ENCODE assay signal across 11 mouse cellular contexts in genomic region chr2:59191466-59191865, GRCm38 (mm10). TPM values are rescaled to one million over a fixed set of nuclear protein-coding genes. Genes with fewer than 3 reads are reported as not detected.
DNase-seq lines count a peak whose midpoint lies in the region; ATAC-seq and TF ChIP-seq lines count a peak whose summit lies in the region.
"Had no signal": no experiment of that assay in that cellular context is flagged by ENCODE, and none has a peak within 500 bp of the region (broad histone marks: within the 10 kb centered on the region; RNA-seq: fewer than 3 reads in every experiment).

No protein-coding gene starts in this region.

- H3K9ac ChIP-seq in liver, embryonic 12.5 days: no peak overlapping the region
- H3K9ac ChIP-seq: heart, embryonic 15.5 days; kidney, embryonic 15.5 days had no signal

- no peak overlapping the region for H3K4me3 ChIP-seq in liver, embryonic 12.5 days
- H3K4me3 ChIP-seq in thymus, adult 2 months (ENCODE audit: control insufficient read depth, insufficient read depth, low read length): no peak overlapping the region
- H3K4me3 ChIP-seq: heart, embryonic 15.5 days; kidney, embryonic 15.5 days had no signal

- no peak overlapping the region for H3K27ac ChIP-seq in liver, embryonic 12.5 days
- no peak overlapping the region for H3K27ac ChIP-seq in thymus, adult 2 months (ENCODE audit: control insufficient read depth, insufficient read depth, low read length)
- H3K27ac ChIP-seq: kidney, embryonic 15.5 days had no signal

- no peak overlapping the region for H3K4me2 ChIP-seq in liver, embryonic 12.5 days
- H3K4me2 ChIP-seq: heart, embryonic 15.5 days; kidney, embryonic 15.5 days had no signal

- no peak for ATAC-seq in cerebellum, adult (ENCODE audit: insufficient number of reproducible peaks, low FRiP score, low TSS enrichment)
- no peak for ATAC-seq in liver, embryonic 12.5 days

- H3K27me3 ChIP-seq in liver, embryonic 12.5 days (replicated peaks): no peaks in the 10 kb centered on the region
- no peaks in the 10 kb centered on the region for H3K27me3 ChIP-seq in thymus, adult 2 months (ENCODE audit: control insufficient read depth, insufficient read depth, low read length)
- H3K27me3 ChIP-seq: heart, embryonic 15.5 days; kidney, embryonic 15.5 days had no signal

- peak; percentile 56 for DNase-seq in cerebellum, adult 11 months
- DNase-seq in kidney, postnatal 4 days: peak; percentile 36 to 45
- DNase-seq in kidney, adult 9 months: no peak
- DNase-seq in cerebellum, postnatal 14 days: peak; percentile 69 to 71
- peak; percentile 57 for DNase-seq in lung, postnatal 25 days (ENCODE audit: low spot score)
- DNase-seq in thymus, adult 2 months: no peak
- DNase-seq: thymus, postnatal 4 days had no signal

- H3K4me1 ChIP-seq in liver, embryonic 12.5 days: no peaks in the 10 kb centered on the region
- 0 out of 2 replicates have a peak, but pooled peaks cover 2% of the 10 kb centered on the region for H3K4me1 ChIP-seq in thymus, adult 2 months (replicated peaks; ENCODE audit: control insufficient read depth, insufficient read depth, low read length)

- H3K36me3 ChIP-seq in liver, embryonic 12.5 days: peaks cover 8% of the 10 kb centered on the region
- no peaks in the 10 kb centered on the region for H3K36me3 ChIP-seq in thymus, adult 2 months (ENCODE audit: control insufficient read depth, insufficient read depth, low read length)

- TF ChIP-seq POLR2A in thymus, adult 2 months (IDR thresholded peaks at IDR 0.05; ENCODE audit: control insufficient read depth, extremely low read depth, insufficient read depth, low read length, poor library complexity): no peak

- WGBS in liver, embryonic 12.5 days (ENCODE audit: insufficient replicate concordance): 76% methylated on average over 8 of the region's 8 CpGs
- 96% methylated on average over 8 of the region's 8 CpGs for WGBS in thymus, adult 2 months

- H3K9me3 ChIP-seq in liver, embryonic 12.5 days (replicated peaks): no peaks in the 10 kb centered on the region
- H3K9me3 ChIP-seq: heart, embryonic 15.5 days; kidney, embryonic 15.5 days had no signal

- no peak for TF ChIP-seq CTCF in thymus, adult 2 months (IDR thresholded peaks at IDR 0.05; ENCODE audit: borderline replicate concordance, control insufficient read depth, extremely low read depth, insufficient read depth, low read length, poor library complexity)

RNA-seq across cellular contexts. Expression of gene Pkp4, which starts 30.8 kb away (rescaled TPM):
- 7.4 and 7.6 TPM in 2 replicates for polyA plus RNA-seq in liver, embryonic 12.5 days (2016; fragmentation: Nextera tagmentation; extraction: Ambion mirVana)
- polyA plus RNA-seq in thymus, adult 2 months (2012; rRNA removed): 40.1 and 40.8 TPM in 2 replicates

RNA-seq across cellular contexts. Expression of gene Ccdc148, which starts 31.0 kb away (rescaled TPM):
- polyA plus RNA-seq in liver, embryonic 12.5 days (2016; fragmentation: Nextera tagmentation; extraction: Ambion mirVana): 0.11 and 0.17 TPM in 2 replicates
- polyA plus RNA-seq in thymus, adult 2 months (2012; rRNA removed): 0.34 and 0.36 TPM in 2 replicates

Comparison
In these comparisons a context has a peak if more than half of its experiments do, and no peak if none do; other contexts are left out.
1. DNase-seq: peak in cerebellum, adult 11 months (single experiment), kidney, postnatal 4 days (2 of 2), cerebellum, postnatal 14 days (2 of 2) and lung, postnatal 25 days (single experiment); none in kidney, adult 9 months (single experiment) and thymus, adult 2 months (single experiment).